Mouse (Mus musculus): Measurements from ENCODE around the gene Cwf19l2. TPM values are rescaled to one million over a fixed set of nuclear protein-coding genes. Genes with fewer than 3 reads are reported as not detected.

Gene Cwf19l2
- polyA plus RNA-seq (2012; rRNA removed): 0.17 and 0.24 TPM in 2 replicates

GRCm38 (mm10) chr9:3403251-3404208 lies at the start of gene Cwf19l2:
Cwf19l2 (plus strand) TSS chr9:3403592.

Other genes with a start within 250 kb of the Cwf19l2 start
- gene Alkbh8, start 68.5 kb upstream of the Cwf19l2 start, polyA plus RNA-seq (2012; rRNA removed): 1.5 and 1.6 TPM in 2 replicates
- 0.68 and 0.93 TPM in 2 replicates for gene Gucy1a2, start 129.2 kb downstream of the Cwf19l2 start, polyA plus RNA-seq (2012; rRNA removed)